Mouse (Mus musculus): ENCODE measurements around the gene Tmem255a.

- TF ChIP-seq EP300 (IDR thresholded peaks at IDR 0.05; ENCODE audit: low read depth), result no peak
- no peak for TF ChIP-seq CTCF (IDR thresholded peaks at IDR 0.05; ENCODE audit: low read depth)
Measured at GRCm38 (mm10) chrX:38166592-38166991, 85.6 kb downstream of the Tmem255a start.

Data from liver, postnatal 0 days (tissue).